Mouse (Mus musculus) kidney, embryonic 16.5 days (tissue): ENCODE data around the gene Ing2. TPM values are rescaled to one million over a fixed set of nuclear protein-coding genes. Genes with fewer than 3 reads are reported as not detected.
A peak's percentile ranks its signal among the peaks of the same experiment; 100 is the strongest.

Experiments used
- ATAC-seq: fragments of 200-750 bp; cut with Nextera tagmentation; 2 replicates; pipeline ENCODE4 v1.8.0; 2017; ENCODE audit warnings: moderate TSS enrichment; ENCODE audit not compliant: low FRiP score, low TSS enrichment
- H3K27ac ChIP-seq: fragments of 300-500 bp; sonication (generic); 2 replicates; pipeline ENCODE4 v1.5.1; 2014; ENCODE audit warnings: low read length
- H3K27me3 ChIP-seq: fragments of 300-500 bp; sonication (generic); 2 replicates; pipeline ENCODE4 v1.6.1; 2014; ENCODE audit warnings: low read length, control low read depth, mixed read lengths; ENCODE audit not compliant: insufficient read depth
- H3K36me3 ChIP-seq: fragments of 300-500 bp; sonication (generic); 2 replicates; pipeline ENCODE4 v1.6.1; 2014; ENCODE audit warnings: low read length, control low read depth, mixed read lengths; ENCODE audit not compliant: insufficient read depth
- H3K4me1 ChIP-seq: fragments of 300-500 bp; sonication (generic); 2 replicates; pipeline ENCODE4 v1.6.1; 2014; ENCODE audit warnings: low read length, control low read depth, mixed read lengths; ENCODE audit not compliant: insufficient read depth
- H3K4me2 ChIP-seq: fragments of 300-500 bp; sonication (generic); replicated peaks from 2 replicates; pipeline ENCODE4 v1.6.1; 2014; ENCODE audit warnings: low read depth, low read length
- H3K4me3 ChIP-seq: fragments of 300-500 bp; sonication (generic); 2 replicates; pipeline ENCODE4 v1.5.1; 2014; ENCODE audit warnings: mild to moderate bottlenecking, low read length
- H3K9ac ChIP-seq: fragments of 300-500 bp; sonication (generic); replicated peaks from 2 replicates; pipeline ENCODE4 v1.6.1; 2014; ENCODE audit warnings: low read length
- H3K9me3 ChIP-seq: fragments of 300-500 bp; sonication (generic); 2 replicates; pipeline ENCODE4 v1.6.1; 2016; ENCODE audit warnings: low read length, control low read depth
- WGBS: fragments of 180-500 bp; shearing (Covaris S2); extraction: QIAGEN DNeasy Blood & Tissue Kit; methylation state at CpG from one replicate; pipeline ENCODE4 v1.1.7; 2014; 5-methylcytosine and 5-hydroxymethylcytosine counted together
- polyA plus RNA-seq: library from polyadenylated mRNA; unstranded; fragments of >200 nt; fragmentation: Nextera tagmentation; extraction: Ambion mirVana; gene quantifications from 2 replicates; pipeline ENCODE4 v1.2.1, GENCODE M21; 2015

Ing2 gene
- polyA plus RNA-seq, 1 experiment from 2014 or later: 9.9 TPM

GRCm38 (mm10) chr8:47695431-47696105 lies 20.2 kb upstream of the Ing2 start:
- Histone ChIP-seq H3K9me3 (no peaks in the 10 kb centered on the region), H3K27ac (no peak overlapping the region), H3K4me2 (no peak overlapping the region), H3K4me1 (no peaks in the 10 kb centered on the region), H3K36me3 (no peaks in the 10 kb centered on the region), H3K27me3 (no peaks in the 10 kb centered on the region), H3K9ac (no peak overlapping the region), H3K4me3 (no peak overlapping the region)
- ATAC-seq: no peak
- WGBS: 74% methylated on average over 5 of the region's 5 CpGs

GRCm38 (mm10) chr8:47693119-47693518 lies 17.8 kb upstream of the Ing2 start:
- Histone ChIP-seq H3K4me2 (no peak overlapping the region), H3K27me3 (no peaks in the 10 kb centered on the region), H3K4me3 (no peak overlapping the region), H3K27ac (no peak overlapping the region), H3K4me1 (no peaks in the 10 kb centered on the region), H3K9me3 (peaks cover 9% of the 10 kb centered on the region; the same call in 1 of the 2 replicates), H3K36me3 (no peaks in the 10 kb centered on the region), H3K9ac (no peak overlapping the region)
- no peak for ATAC-seq
- WGBS: 16% methylated on average over 2 of the region's 2 CpGs

GRCm38 (mm10) chr8:47691831-47692230 lies 16.5 kb upstream of the Ing2 start:
- no peaks in the 10 kb centered on the region for H3K4me1 ChIP-seq
- H3K36me3 ChIP-seq: no peaks in the 10 kb centered on the region
- H3K9me3 ChIP-seq: peaks cover 9% of the 10 kb centered on the region; the same call in 1 of the 2 replicates
- 90% methylated on average over 8 of the region's 10 CpGs for WGBS
- no peak overlapping the region for H3K4me3 ChIP-seq
- ATAC-seq: no peak
- H3K27me3 ChIP-seq: no peaks in the 10 kb centered on the region
- H3K27ac ChIP-seq: no peak overlapping the region
- H3K9ac ChIP-seq: no peak overlapping the region
- no peak overlapping the region for H3K4me2 ChIP-seq

- H3K27ac ChIP-seq: no peak overlapping the region
- no peak overlapping the region for H3K4me2 ChIP-seq
- 62% methylated on average over 7 of the region's 7 CpGs for WGBS
- no peak overlapping the region for H3K4me3 ChIP-seq
- H3K4me1 ChIP-seq: no peaks in the 10 kb centered on the region
- no peak overlapping the region for H3K9ac ChIP-seq
- no peak for ATAC-seq
- peaks cover 9% of the 10 kb centered on the region; the same call in 1 of the 2 replicates for H3K9me3 ChIP-seq
- no peaks in the 10 kb centered on the region for H3K36me3 ChIP-seq
- no peaks in the 10 kb centered on the region for H3K27me3 ChIP-seq
Measured at GRCm38 (mm10) chr8:47691303-47691702, 15.9 kb upstream of the Ing2 start.

GRCm38 (mm10) chr8:47690674-47691078 lies 15.3 kb upstream of the Ing2 start:
- no peaks in the 10 kb centered on the region for H3K36me3 ChIP-seq
- 6% methylated on average over 16 of the region's 16 CpGs for WGBS
- no peak overlapping the region for H3K27ac ChIP-seq

GRCm38 (mm10) chr8:47689704-47690326 lies 14.5 kb upstream of the Ing2 start:
- 70% methylated on average over 12 of the region's 12 CpGs for WGBS

More at GRCm38 (mm10) chr8:47690674-47691078, 15.3 kb upstream of the Ing2 start:
- H3K9me3 ChIP-seq: peaks cover 9% of the 10 kb centered on the region; the same call in 1 of the 2 replicates
- peak overlapping the region; percentile 53 for H3K9ac ChIP-seq
- H3K4me2 ChIP-seq: peak overlapping the region; percentile 58
- no peaks in the 10 kb centered on the region for H3K27me3 ChIP-seq
- no peaks in the 10 kb centered on the region for H3K4me1 ChIP-seq
- peak overlapping the region; percentile 34 for H3K4me3 ChIP-seq
- no peak for ATAC-seq

GRCm38 (mm10) chr8:47684441-47684840 lies 9.1 kb upstream of the Ing2 start:
- H3K27me3 ChIP-seq: no peaks in the 10 kb centered on the region
- 61% methylated on average over 5 of the region's 5 CpGs for WGBS
- ATAC-seq: no peak

More at GRCm38 (mm10) chr8:47689704-47690326, 14.5 kb upstream of the Ing2 start:
- Histone ChIP-seq H3K27ac (no peak overlapping the region), H3K36me3 (no peaks in the 10 kb centered on the region), H3K4me2 (no peak overlapping the region), H3K27me3 (no peaks in the 10 kb centered on the region), H3K9ac (no peak overlapping the region), H3K4me1 (no peaks in the 10 kb centered on the region), H3K4me3 (no peak overlapping the region), H3K9me3 (peaks cover 9% of the 10 kb centered on the region; the same call in 1 of the 2 replicates)
- 0 out of 2 replicates have a peak, but pooled peaks have one; percentile 46 for ATAC-seq

GRCm38 (mm10) chr8:47683994-47684393 lies 8.6 kb upstream of the Ing2 start:
- Histone ChIP-seq H3K9ac (no peak overlapping the region), H3K4me2 (no peak overlapping the region), H3K27me3 (no peaks in the 10 kb centered on the region), H3K9me3 (no peaks in the 10 kb centered on the region), H3K4me3 (no peak overlapping the region), H3K36me3 (0 out of 2 replicates have a peak, but pooled peaks cover 4% of the 10 kb centered on the region), H3K27ac (no peak overlapping the region), H3K4me1 (no peaks in the 10 kb centered on the region)
- ATAC-seq: no peak
- 86% methylated on average over 9 of the region's 9 CpGs for WGBS

More at GRCm38 (mm10) chr8:47684441-47684840, 9.1 kb upstream of the Ing2 start:
- Histone ChIP-seq H3K4me2 (no peak overlapping the region), H3K4me1 (no peaks in the 10 kb centered on the region), H3K4me3 (no peak overlapping the region), H3K9ac (no peak overlapping the region), H3K27ac (no peak overlapping the region), H3K36me3 (0 out of 2 replicates have a peak, but pooled peaks cover 2% of the 10 kb centered on the region), H3K9me3 (peaks cover 3% of the 10 kb centered on the region; the same call in 1 of the 2 replicates)

GRCm38 (mm10) chr8:47680306-47680705 lies 5.0 kb upstream of the Ing2 start:
- Histone ChIP-seq H3K9me3 (no peaks in the 10 kb centered on the region), H3K36me3 (0 out of 2 replicates have a peak, but pooled peaks cover 9% of the 10 kb centered on the region), H3K4me3 (no peak overlapping the region), H3K4me1 (peaks cover 9% of the 10 kb centered on the region), H3K4me2 (no peak overlapping the region), H3K27ac (no peak overlapping the region), H3K27me3 (no peaks in the 10 kb centered on the region), H3K9ac (no peak overlapping the region)
- no peak for ATAC-seq
- WGBS: 90% methylated on average over 4 of the region's 4 CpGs

GRCm38 (mm10) chr8:47679603-47680002 lies 4.2 kb upstream of the Ing2 start:
- WGBS: 73% methylated on average over 1 of the region's 1 CpGs
- no peaks in the 10 kb centered on the region for H3K27me3 ChIP-seq
- H3K4me3 ChIP-seq: no peak overlapping the region
- no peak for ATAC-seq
- H3K9ac ChIP-seq: no peak overlapping the region
- no peak overlapping the region for H3K27ac ChIP-seq
- H3K4me1 ChIP-seq: peaks cover 9% of the 10 kb centered on the region
- 0 out of 2 replicates have a peak, but pooled peaks cover 9% of the 10 kb centered on the region for H3K36me3 ChIP-seq
- no peak overlapping the region for H3K4me2 ChIP-seq
- H3K9me3 ChIP-seq: no peaks in the 10 kb centered on the region
